Mouse (Mus musculus) olfactory bulb, adult 2 months (tissue): ENCODE data around the gene Cd320.

ENCODE experiments used
- CTCF ChIP-seq: fragments of 200-500 bp; IDR thresholded peaks from 2 replicates; pipeline ENCODE4 v1.5.1; 2012; ENCODE audit warnings: low read depth, mild to moderate bottlenecking, low read length, moderate library complexity; ENCODE audit not compliant: insufficient read depth
- POLR2A ChIP-seq: fragments of 200-500 bp; IDR thresholded peaks from 2 replicates; pipeline ENCODE4 v1.6.1; 2012; ENCODE audit warnings: mild to moderate bottlenecking, low read depth, low read length, moderate library complexity; ENCODE audit not compliant: insufficient read depth

DNA sequence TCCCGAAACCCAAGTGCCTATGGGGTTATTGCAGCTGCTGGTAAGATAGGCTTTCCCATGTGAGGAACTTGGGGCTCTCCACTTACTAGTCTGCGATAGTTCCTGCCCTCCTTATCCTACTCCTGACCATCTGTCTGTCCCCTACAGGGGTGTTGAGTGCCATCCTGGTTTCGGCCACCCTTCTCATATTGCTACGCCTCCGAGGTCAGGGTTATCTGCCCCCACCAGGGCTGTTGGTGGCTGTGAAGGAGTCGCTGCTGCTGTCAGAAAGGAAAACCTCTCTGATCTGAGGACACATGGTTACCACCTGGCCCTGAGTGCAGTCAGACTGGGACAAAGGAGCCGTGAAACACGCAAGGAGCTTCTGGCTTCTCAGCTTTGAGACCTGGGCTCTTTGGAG lies 5.2 kb downstream of the Cd320 start:
- TF ChIP-seq CTCF (no peak), POLR2A (no peak)
